Mouse (Mus musculus) lung, postnatal 0 days (tissue): ENCODE data around the gene a.

ENCODE experiments used
- CTCF ChIP-seq: IDR thresholded peaks from 2 replicates; pipeline ENCODE4 v1.5.1; 2016; ENCODE audit warnings: antibody characterized with exemption, mild to moderate bottlenecking
- EP300 ChIP-seq: IDR thresholded peaks from 2 replicates; pipeline ENCODE4 v1.6.1; 2016; ENCODE audit warnings: antibody characterized with exemption, mild to moderate bottlenecking, control low read depth

DNA sequence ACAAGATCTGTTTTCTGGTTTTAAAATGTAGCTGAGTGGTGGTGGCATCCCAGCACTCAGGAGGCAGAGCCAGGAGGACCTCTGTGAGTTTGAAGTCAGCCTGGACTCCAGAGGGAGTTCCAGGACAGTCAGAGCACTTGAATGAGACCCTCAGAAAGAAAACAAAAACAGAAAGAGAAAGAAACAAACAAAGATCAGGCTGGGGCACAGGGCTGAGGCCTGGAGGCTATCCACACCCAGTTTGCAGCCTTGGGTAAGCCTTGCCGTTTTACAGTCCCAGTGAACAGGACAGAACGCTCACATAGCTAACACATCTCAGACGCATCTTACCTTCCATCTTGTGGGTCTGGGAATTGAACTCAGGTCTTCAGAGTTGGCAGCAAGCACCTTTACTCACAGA is 155.7 kb downstream of the a start:
- TF ChIP-seq CTCF (no peak), EP300 (no peak)
